Mouse (Mus musculus) embryonic facial prominence, embryonic 15.5 days (tissue): ENCODE data around the gene Olfr706. TPM values are rescaled to one million over a fixed set of nuclear protein-coding genes. Genes with fewer than 3 reads are reported as not detected.
"Not testable (repeated sequence)": the region's sequence is repeated elsewhere in the genome, so short reads cannot be mapped to it uniquely, and the experiment has no call there.

Source experiments
- ATAC-seq: fragments of 200-750 bp; cut with Nextera tagmentation; 2 replicates; pipeline ENCODE4 v1.8.0; 2017; ENCODE audit warnings: low read depth, moderate TSS enrichment; ENCODE audit not compliant: insufficient number of reproducible peaks, low FRiP score, low TSS enrichment
- H3K27ac ChIP-seq: fragments of 300-500 bp; sonication (generic); replicated peaks from 2 replicates; pipeline ENCODE4 v1.5.1; 2015; ENCODE audit warnings: mild to moderate bottlenecking, inconsistent platforms
- H3K27me3 ChIP-seq: fragments of 300-500 bp; sonication (generic); 2 replicates; pipeline ENCODE4 v1.6.1; 2015; ENCODE audit warnings: inconsistent platforms
- H3K36me3 ChIP-seq: fragments of 300-500 bp; sonication (generic); 2 replicates; pipeline ENCODE4 v1.6.1; 2015; ENCODE audit warnings: mild to moderate bottlenecking, inconsistent platforms
- H3K4me1 ChIP-seq: fragments of 300-500 bp; sonication (generic); 2 replicates; pipeline ENCODE4 v1.6.1; 2015; ENCODE audit warnings: inconsistent platforms
- H3K4me2 ChIP-seq: fragments of 300-500 bp; sonication (generic); replicated peaks from 2 replicates; pipeline ENCODE4 v1.6.1; 2015; ENCODE audit warnings: mild to moderate bottlenecking, inconsistent platforms
- H3K4me3 ChIP-seq: fragments of 300-500 bp; sonication (generic); replicated peaks from 2 replicates; pipeline ENCODE4 v1.5.1; 2015; ENCODE audit warnings: mild to moderate bottlenecking, inconsistent platforms
- H3K9ac ChIP-seq: fragments of 300-500 bp; sonication (generic); 2 replicates; pipeline ENCODE4 v1.6.1; 2015; ENCODE audit warnings: inconsistent platforms
- H3K9me3 ChIP-seq: fragments of 300-500 bp; sonication (generic); replicated peaks from 2 replicates; pipeline ENCODE4 v1.6.1; 2016; ENCODE audit warnings: inconsistent platforms
- WGBS: fragments of 180-500 bp; shearing (Covaris S2); methylation state at CpG from one replicate; pipeline ENCODE4 v1.1.7; 2015; 5-methylcytosine and 5-hydroxymethylcytosine counted together
- polyA plus RNA-seq: library from polyadenylated mRNA; unstranded; fragments of >200 nt; fragmentation: Nextera tagmentation; extraction: Ambion mirVana; gene quantifications from 2 replicates; pipeline ENCODE4 v1.2.1, GENCODE M21; 2015

The Olfr706 gene
- 0.05 TPM in 1 of 2 replicates, not detected in the other for polyA plus RNA-seq

- Histone ChIP-seq H3K36me3 (no peaks in the 10 kb centered on the region), H3K27ac (no peak within 1 kb of the TSS), H3K4me3 (no peak within 1 kb of the TSS), H3K4me2 (no peak within 1 kb of the TSS), H3K27me3 (no peaks in the 10 kb centered on the region), H3K4me1 (no peaks in the 10 kb centered on the region), H3K9ac (no peak within 1 kb of the TSS), H3K9me3 (no peaks in the 10 kb centered on the region)
- WGBS: 67% methylated on average over 2 of the region's 2 CpGs
- no peak for ATAC-seq
Observed at GRCm38 (mm10) chr7:106888062-106888461, at the start of gene Olfr706. Gene Olfr706 (minus strand): TSS chr7:106888162.

- no peak within 1 kb of the TSS for H3K4me3 ChIP-seq
- no peaks in the 10 kb centered on the region for H3K9me3 ChIP-seq
- no peaks in the 10 kb centered on the region for H3K27me3 ChIP-seq
- no peaks in the 10 kb centered on the region for H3K4me1 ChIP-seq
- H3K27ac ChIP-seq: no peak within 1 kb of the TSS
- no peak for ATAC-seq
- no peaks in the 10 kb centered on the region for H3K36me3 ChIP-seq
- no peak within 1 kb of the TSS for H3K4me2 ChIP-seq
- no peak within 1 kb of the TSS for H3K9ac ChIP-seq
Observed at GRCm38 (mm10) chr7:106932119-106932518, 44.2 kb upstream of the Olfr706 start, which contains the start of gene Olfr709-ps1. Gene Olfr709-ps1 (minus strand): TSS chr7:106932219.

- not testable (repeated sequence) for ATAC-seq
Observed at GRCm38 (mm10) chr7:106920961-106921360, 33.0 kb upstream of the Olfr706 start.

GRCm38 (mm10) chr7:106907676-106908075, 19.7 kb upstream of the Olfr706 start, which contains the start of gene Olfr1532-ps1:
Gene Olfr1532-ps1 (plus strand): TSS chr7:106908001.
- H3K9ac ChIP-seq: no peak within 1 kb of the TSS
- H3K27ac ChIP-seq: no peak within 1 kb of the TSS
- no peak for ATAC-seq
- no peaks in the 10 kb centered on the region for H3K27me3 ChIP-seq
- no peak within 1 kb of the TSS for H3K4me2 ChIP-seq
- no peaks in the 10 kb centered on the region for H3K4me1 ChIP-seq
- WGBS: 50% methylated on average over 2 of the region's 2 CpGs
- no peaks in the 10 kb centered on the region for H3K36me3 ChIP-seq
- H3K4me3 ChIP-seq: no peak within 1 kb of the TSS
- H3K9me3 ChIP-seq: no peaks in the 10 kb centered on the region

More at GRCm38 (mm10) chr7:106920961-106921360, 33.0 kb upstream of the Olfr706 start:
- 88% methylated on average over 7 of the region's 7 CpGs for WGBS
- H3K4me2 ChIP-seq, H3K27me3 ChIP-seq, H3K4me1 ChIP-seq, H3K9ac ChIP-seq, H3K4me3 ChIP-seq, H3K36me3 ChIP-seq, H3K27ac ChIP-seq, H3K9me3 ChIP-seq: not testable (repeated sequence)

- not testable (repeated sequence) for H3K9ac ChIP-seq, H3K36me3 ChIP-seq, H3K4me1 ChIP-seq, H3K4me3 ChIP-seq, ATAC-seq, H3K9me3 ChIP-seq, H3K27me3 ChIP-seq, H3K4me2 ChIP-seq, H3K27ac ChIP-seq
- 78% methylated on average over 3 of the region's 3 CpGs for WGBS
Observed at GRCm38 (mm10) chr7:106901141-106901540, 13.2 kb upstream of the Olfr706 start, which contains the start of gene Olfr707. Gene Olfr707 (minus strand): TSS chr7:106901241.

- no peak within 1 kb of the TSS for H3K27ac ChIP-seq
- H3K27me3 ChIP-seq: no peaks in the 10 kb centered on the region
- no peak within 1 kb of the TSS for H3K9ac ChIP-seq
- no peaks in the 10 kb centered on the region for H3K9me3 ChIP-seq
- WGBS: 82% methylated on average over 3 of the region's 3 CpGs
- no peaks in the 10 kb centered on the region for H3K4me1 ChIP-seq
- H3K4me3 ChIP-seq: no peak within 1 kb of the TSS
- no peak for ATAC-seq
- H3K36me3 ChIP-seq: no peaks in the 10 kb centered on the region
- no peak within 1 kb of the TSS for H3K4me2 ChIP-seq
Observed at GRCm38 (mm10) chr7:106876791-106877190, 11.2 kb downstream of the Olfr706 start, which contains the start of gene Olfr705. Gene Olfr705 (minus strand): TSS chr7:106876891.

GRCm38 (mm10) chr7:106862885-106863284, 25.1 kb downstream of the Olfr706 start, which contains the start of gene Olfr704:
Gene Olfr704 (plus strand): TSS chr7:106863185.
- H3K36me3 ChIP-seq: no peaks in the 10 kb centered on the region
- H3K4me3 ChIP-seq: no peak within 1 kb of the TSS
- no peak within 1 kb of the TSS for H3K27ac ChIP-seq
- H3K9me3 ChIP-seq: no peaks in the 10 kb centered on the region
- ATAC-seq: no peak
- no peaks in the 10 kb centered on the region for H3K4me1 ChIP-seq
- H3K27me3 ChIP-seq: no peaks in the 10 kb centered on the region
- no peak within 1 kb of the TSS for H3K4me2 ChIP-seq
- H3K9ac ChIP-seq: no peak within 1 kb of the TSS

- H3K36me3 ChIP-seq: no peaks in the 10 kb centered on the region
- H3K9ac ChIP-seq: no peak within 1 kb of the TSS
- no peak within 1 kb of the TSS for H3K4me3 ChIP-seq
- no peak within 1 kb of the TSS for H3K4me2 ChIP-seq
- no peak for ATAC-seq
- no peak within 1 kb of the TSS for H3K27ac ChIP-seq
- WGBS: 58% methylated on average over 2 of the region's 2 CpGs
- no peaks in the 10 kb centered on the region for H3K9me3 ChIP-seq
- H3K4me1 ChIP-seq: no peaks in the 10 kb centered on the region
- H3K27me3 ChIP-seq: no peaks in the 10 kb centered on the region
Observed at GRCm38 (mm10) chr7:106843060-106843459, 44.9 kb downstream of the Olfr706 start, which contains the start of gene Olfr703. Gene Olfr703 (plus strand): TSS chr7:106843360.

GRCm38 (mm10) chr7:106833793-106834192, 54.2 kb downstream of the Olfr706 start, which contains the start of gene Olfr702:
Gene Olfr702 (minus strand): TSS chr7:106833893.
- no peaks in the 10 kb centered on the region for H3K9me3 ChIP-seq
- no peak within 1 kb of the TSS for H3K4me3 ChIP-seq
- no peak within 1 kb of the TSS for H3K27ac ChIP-seq
- no peaks in the 10 kb centered on the region for H3K36me3 ChIP-seq
- ATAC-seq: no peak
- no peak within 1 kb of the TSS for H3K4me2 ChIP-seq
- H3K4me1 ChIP-seq: no peaks in the 10 kb centered on the region
- no peaks in the 10 kb centered on the region for H3K27me3 ChIP-seq
- H3K9ac ChIP-seq: no peak within 1 kb of the TSS

Other genes starting within 250 kb of the Olfr706 start
- 0.11 TPM in 1 of 2 replicates, not detected in the other for gene Olfr693, start 207.6 kb downstream of the Olfr706 start, polyA plus RNA-seq
- gene Olfr694, start 196.3 kb downstream of the Olfr706 start, polyA plus RNA-seq: not detected in 2 replicates
- gene Olfr695, start 171.8 kb downstream of the Olfr706 start, polyA plus RNA-seq: not detected in 2 replicates
- gene Olfr697, start 145.7 kb downstream of the Olfr706 start, polyA plus RNA-seq: not detected in 2 replicates
- gene Olfr698, start 132.8 kb downstream of the Olfr706 start, polyA plus RNA-seq: not detected in 2 replicates
- gene Olfr699, start 95.0 kb downstream of the Olfr706 start, polyA plus RNA-seq: 0.07 TPM in 2 replicates
- gene Olfr700, start 79.3 kb downstream of the Olfr706 start, polyA plus RNA-seq: not detected in 2 replicates
- gene Olfr701, start 74.0 kb downstream of the Olfr706 start, polyA plus RNA-seq: not detected in 2 replicates
- not detected in 2 replicates for gene Olfr702, start 54.3 kb downstream of the Olfr706 start, polyA plus RNA-seq
- not detected in 2 replicates for gene Olfr703, start 44.8 kb downstream of the Olfr706 start, polyA plus RNA-seq
- not detected in 2 replicates for gene Olfr704, start 25.0 kb downstream of the Olfr706 start, polyA plus RNA-seq
- not detected in 2 replicates for gene Olfr705, start 11.3 kb downstream of the Olfr706 start, polyA plus RNA-seq
- 0.16 TPM in 1 of 2 replicates, not detected in the other for gene Olfr707, start 13.1 kb upstream of the Olfr706 start, polyA plus RNA-seq
- gene Olfr1532-ps1, start 19.8 kb upstream of the Olfr706 start, polyA plus RNA-seq: 0.12 TPM in 1 of 2 replicates, not detected in the other
- 0.05 TPM in 1 of 2 replicates, not detected in the other for gene Olfr709-ps1, start 44.1 kb upstream of the Olfr706 start, polyA plus RNA-seq
- gene Olfr710, start 60.1 kb upstream of the Olfr706 start, polyA plus RNA-seq: not detected in 2 replicates
- gene Olfr6, start 75.8 kb upstream of the Olfr706 start, polyA plus RNA-seq: 0.11 TPM in 1 of 2 replicates, not detected in the other
- gene Olfr711, start 87.3 kb upstream of the Olfr706 start, polyA plus RNA-seq: not detected in 2 replicates
- not detected in 2 replicates for gene Olfr2, start 117.9 kb upstream of the Olfr706 start, polyA plus RNA-seq
- gene Olfr713, start 143.0 kb upstream of the Olfr706 start, polyA plus RNA-seq: 0.16 TPM in 1 of 2 replicates, not detected in the other
- gene Olfr714, start 182.8 kb upstream of the Olfr706 start, polyA plus RNA-seq: not detected in 2 replicates
- gene Olfr17, start 205.1 kb upstream of the Olfr706 start, polyA plus RNA-seq: 0.08 and 0.12 TPM in 2 replicates
- not detected in 2 replicates for gene Olfr715b, start 222.2 kb upstream of the Olfr706 start, polyA plus RNA-seq
- not detected in 2 replicates for gene Olfr715, start 242.9 kb upstream of the Olfr706 start, polyA plus RNA-seq